Mouse (Mus musculus): ENCODE measurements around the gene Scgb2b20.
"Not testable (repeated sequence)": the region's sequence is repeated elsewhere in the genome, so short reads cannot be mapped to it uniquely, and the experiment has no call there.

The Scgb2b20 gene

GRCm38 (mm10) chr7:33366222-33366621 lies at the start of gene Scgb2b20:
TSS of gene Scgb2b20 (minus strand) at chr7:33366322.
- DNase-seq: not testable (repeated sequence)

DNA sequence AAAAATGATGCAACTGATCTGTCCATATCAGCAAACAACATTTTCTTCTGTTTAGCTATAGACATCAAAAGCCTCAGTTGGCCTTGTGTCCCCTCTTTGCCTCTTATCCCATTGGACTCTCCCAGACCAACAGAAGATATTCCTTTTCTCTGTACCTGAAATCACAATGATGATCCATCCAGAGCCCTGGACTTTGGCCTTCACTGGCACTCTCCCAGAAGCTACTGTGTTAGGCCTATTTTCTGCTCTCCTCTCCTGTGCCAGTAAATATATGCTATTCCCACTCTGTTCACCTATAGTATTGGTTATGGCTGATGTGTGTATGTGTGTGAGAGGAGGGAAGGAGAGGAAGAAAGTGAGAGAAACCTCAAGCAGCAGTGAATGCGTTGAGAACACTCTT lies 43.6 kb upstream of the Scgb2b20 start:
- not testable (repeated sequence) for DNase-seq

DNA sequence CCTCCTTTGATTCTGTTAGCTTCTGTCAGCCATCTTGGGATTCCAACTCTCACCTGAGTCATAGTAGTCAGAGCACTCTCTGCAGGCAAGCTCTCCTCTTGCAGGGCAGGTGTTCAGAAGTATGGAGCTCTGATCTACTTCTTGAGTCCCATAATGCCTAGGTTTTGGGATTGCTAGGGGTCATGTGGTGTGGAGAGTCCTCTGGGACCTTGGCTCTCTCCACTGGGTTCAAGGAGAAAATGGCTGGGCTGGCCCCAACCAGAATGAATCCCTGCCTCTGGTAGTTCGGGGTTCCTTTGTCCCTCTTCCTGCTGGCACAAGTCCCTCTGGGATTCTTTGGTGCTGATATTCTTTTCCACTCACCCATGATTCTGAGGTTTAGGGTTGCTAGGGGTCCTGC lies 35.5 kb upstream of the Scgb2b20 start:
- DNase-seq: no peak

- not testable (repeated sequence) for DNase-seq
Measured at GRCm38 (mm10) chr7:33399749-33400148, 33.6 kb upstream of the Scgb2b20 start.

DNA sequence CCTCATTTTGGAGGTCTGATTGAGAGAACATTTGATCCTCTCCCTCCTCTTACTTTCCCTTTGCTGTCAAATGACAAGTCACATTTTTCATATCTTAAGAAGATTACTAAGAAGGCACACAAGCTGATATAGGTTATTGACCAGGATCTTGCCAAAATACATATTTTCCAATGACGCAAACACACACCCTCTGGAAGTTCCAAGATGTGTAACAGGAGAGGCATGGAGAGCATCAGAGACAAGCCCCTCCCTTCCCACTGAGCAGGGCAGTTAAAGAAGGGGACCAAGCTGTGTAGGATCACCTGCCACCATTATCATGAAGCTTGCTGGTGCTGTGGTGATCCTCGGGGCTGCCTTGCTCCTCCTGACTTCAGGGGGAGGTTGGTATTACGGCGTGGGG lies 6.8 kb upstream of the Scgb2b20 start, which contains the start of gene Scgb1b20:
TSS of gene Scgb1b20 (plus strand) at position 301 of the 400 bp plus-strand sequence.
- not testable (repeated sequence) for DNase-seq

Data from kidney, postnatal 4 days (tissue).